Mouse (Mus musculus): ENCODE data around the gene Cntnap5b.
"Not testable (repeated sequence)": the region's sequence is repeated elsewhere in the genome, so short reads cannot be mapped to it uniquely, and the experiment has no call there.

Cntnap5b gene

DNA sequence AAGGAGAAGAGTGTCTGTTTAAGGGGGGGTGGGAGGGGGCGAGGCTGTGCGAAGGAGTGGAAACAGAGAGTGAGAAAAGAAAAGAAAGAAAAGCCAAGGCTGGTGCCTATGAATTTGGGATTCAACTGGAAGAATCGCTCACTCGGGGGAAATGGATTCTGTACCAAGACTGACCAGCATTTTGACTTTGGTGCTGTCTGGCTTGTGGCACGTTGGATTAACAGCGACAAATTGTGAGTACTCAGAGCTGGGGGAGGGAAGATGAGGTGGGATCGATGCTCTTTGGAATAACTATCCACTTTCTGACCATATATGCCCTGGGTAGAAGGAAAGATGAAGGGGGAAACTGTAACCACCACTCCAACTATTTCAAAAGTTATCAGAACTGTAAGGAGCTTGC, at the start of gene Cntnap5b:
Cntnap5b (plus strand) TSS at position 152 of the 400 bp plus-strand sequence.
- DNase-seq = no peak

DNA sequence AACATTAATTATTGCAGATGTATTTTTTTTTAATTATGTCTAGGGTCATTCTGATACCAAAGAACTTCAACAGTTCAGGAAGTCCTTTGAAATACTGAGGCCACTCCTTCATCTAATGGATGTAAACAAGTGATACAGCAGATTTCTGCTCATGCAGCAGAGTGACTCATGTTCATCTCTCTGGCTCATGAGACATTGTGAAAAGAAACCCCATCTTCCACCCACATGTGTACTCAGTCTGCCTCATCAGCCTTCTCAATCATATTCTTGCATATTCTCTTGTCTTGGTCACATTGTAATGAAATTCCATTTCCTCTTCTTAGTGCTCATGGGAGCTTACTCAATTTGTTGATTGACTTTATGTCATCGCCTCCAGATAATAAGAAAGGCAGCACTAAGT, 12.6 kb upstream of the Cntnap5b start:
- DNase-seq = no peak

GRCm38 (mm10) chr1:99772183-99772582, 382 bp upstream of the Cntnap5b start:
- peak; percentile 4 for DNase-seq

- DNase-seq = no peak
These were observed 1.6 kb downstream of the Cntnap5b start for GRCm38 (mm10) chr1:99774144-99774543.

- DNase-seq = no peak
These were observed 41.0 kb downstream of the Cntnap5b start for GRCm38 (mm10) chr1:99813334-99814110.

DNA sequence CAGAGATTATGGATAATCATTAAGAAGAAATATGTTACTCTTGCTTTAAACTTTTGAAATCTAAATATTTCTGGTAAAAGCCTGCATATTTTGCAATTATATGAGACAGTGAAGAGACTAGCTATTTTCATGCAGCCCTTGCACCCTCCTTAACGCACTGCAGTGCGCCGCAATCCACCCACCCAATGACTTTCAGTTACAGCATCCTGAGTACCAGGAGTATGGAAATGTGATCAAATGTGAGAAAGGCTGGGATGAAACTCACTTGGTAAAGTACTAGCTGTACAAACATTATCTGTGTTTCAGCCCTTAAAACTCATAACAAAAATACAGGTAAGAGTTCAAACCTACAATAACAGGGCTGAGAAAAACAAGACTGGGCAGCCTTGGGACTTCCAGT, 99.8 kb downstream of the Cntnap5b start:
- DNase-seq = no peak

- DNase-seq = no peak
These were observed 135.2 kb downstream of the Cntnap5b start for GRCm38 (mm10) chr1:99907774-99908173.

GRCm38 (mm10) chr1:99943515-99943914, 170.9 kb downstream of the Cntnap5b start:
- no peak for DNase-seq

GRCm38 (mm10) chr1:99959428-99959987, 186.9 kb downstream of the Cntnap5b start:
- no peak for DNase-seq

DNA sequence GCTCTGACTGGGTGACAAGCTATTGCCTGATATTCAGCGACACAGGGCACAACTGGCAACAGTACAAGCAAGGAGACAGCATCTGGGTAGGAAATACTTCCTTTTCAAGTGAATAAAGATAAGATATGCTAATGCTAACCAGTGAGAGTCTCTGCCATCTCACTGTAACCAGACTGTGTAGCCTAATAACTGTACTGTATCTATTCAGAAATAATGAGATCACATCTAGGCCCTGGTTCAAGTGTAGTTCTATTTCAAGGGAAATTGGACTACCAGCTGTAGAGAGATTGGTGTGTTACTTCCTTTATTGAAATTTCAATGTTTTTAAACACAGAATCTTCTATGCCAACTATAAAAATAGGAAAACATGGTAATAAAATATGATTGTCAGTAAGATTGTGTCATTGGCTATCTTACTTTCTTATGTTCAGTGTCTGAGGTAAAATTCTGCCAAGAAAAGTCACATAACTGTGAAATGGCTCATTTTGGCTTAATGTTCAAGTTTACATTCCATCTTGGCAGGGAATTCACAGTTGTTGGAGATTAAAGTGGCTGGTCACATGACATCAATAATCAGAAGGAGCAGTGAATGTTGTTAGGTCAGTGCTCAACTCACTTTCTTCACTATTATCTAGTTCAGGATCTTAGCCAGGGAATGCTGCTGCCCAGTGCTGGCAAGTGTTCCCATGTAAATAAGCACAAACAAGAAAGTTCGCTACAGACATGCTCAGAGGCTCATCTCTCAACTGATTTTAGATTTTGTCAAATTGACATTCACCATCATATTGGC, 194.9 kb downstream of the Cntnap5b start:
- DNase-seq = no peak

GRCm38 (mm10) chr1:99970184-99971086, 197.9 kb downstream of the Cntnap5b start:
- no peak for DNase-seq

DNA sequence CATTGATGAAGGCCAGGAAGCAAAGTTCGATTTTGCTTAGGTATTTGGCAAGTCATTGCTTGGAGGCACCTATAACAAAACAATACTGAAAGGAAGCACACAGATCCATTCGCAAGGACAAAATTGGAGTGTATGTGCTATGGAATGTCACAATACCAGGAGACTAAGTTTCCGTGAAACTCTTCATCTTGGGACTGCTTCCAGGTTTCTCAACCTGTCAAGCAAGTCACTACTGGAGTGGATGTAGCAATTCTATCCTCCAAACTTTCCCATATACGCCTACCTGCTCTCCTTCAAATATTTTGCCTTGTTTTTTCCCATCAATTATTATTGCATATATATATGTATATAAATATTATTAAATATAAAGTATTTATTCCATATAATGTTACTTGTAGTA, 228.7 kb downstream of the Cntnap5b start:
- not testable (repeated sequence) for DNase-seq

- no peak for DNase-seq
These were observed 233.6 kb downstream of the Cntnap5b start for GRCm38 (mm10) chr1:100006021-100006745.

GRCm38 (mm10) chr1:100041808-100042207, 269.2 kb downstream of the Cntnap5b start:
- DNase-seq = no peak

- DNase-seq = peak; percentile 0
These were observed 307.2 kb downstream of the Cntnap5b start for GRCm38 (mm10) chr1:100079812-100080211.

DNA sequence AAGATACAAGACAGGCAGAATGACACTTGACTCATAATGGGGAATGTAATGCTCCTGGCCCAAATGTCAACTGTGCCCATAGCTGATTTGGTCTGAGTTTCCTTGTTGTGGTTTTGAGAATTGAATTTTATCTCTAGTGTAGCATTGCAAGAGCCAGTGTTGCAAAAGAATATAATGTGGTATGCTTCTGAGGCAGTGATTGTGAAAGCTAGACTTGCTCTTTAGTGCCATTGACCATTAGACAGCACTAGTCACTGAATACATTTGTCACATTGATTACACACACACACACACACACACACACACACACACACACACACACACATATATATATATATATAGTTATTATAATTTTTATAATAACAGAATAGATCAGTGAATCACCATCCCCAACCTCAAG, 328.0 kb downstream of the Cntnap5b start:
- DNase-seq = no peak

DNA sequence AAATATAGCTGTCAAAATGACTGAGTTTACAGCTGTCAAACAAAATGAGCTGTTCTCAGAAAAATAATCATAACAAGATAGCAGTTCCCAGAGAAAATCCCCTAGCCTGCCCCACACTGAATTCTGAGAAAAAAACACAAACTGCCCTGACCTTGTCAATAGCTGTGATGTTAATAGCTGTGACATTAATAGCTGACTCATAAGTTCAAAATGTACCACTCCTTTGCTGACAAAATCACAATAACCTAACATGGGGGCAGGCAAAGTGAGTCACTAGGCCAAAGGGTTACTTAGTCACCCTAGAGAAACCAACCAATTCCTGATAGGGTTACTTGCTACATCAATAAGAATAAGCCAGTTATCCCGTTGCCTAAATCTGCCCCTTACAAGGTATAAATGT, 328.5 kb downstream of the Cntnap5b start:
- no peak for DNase-seq

DNA sequence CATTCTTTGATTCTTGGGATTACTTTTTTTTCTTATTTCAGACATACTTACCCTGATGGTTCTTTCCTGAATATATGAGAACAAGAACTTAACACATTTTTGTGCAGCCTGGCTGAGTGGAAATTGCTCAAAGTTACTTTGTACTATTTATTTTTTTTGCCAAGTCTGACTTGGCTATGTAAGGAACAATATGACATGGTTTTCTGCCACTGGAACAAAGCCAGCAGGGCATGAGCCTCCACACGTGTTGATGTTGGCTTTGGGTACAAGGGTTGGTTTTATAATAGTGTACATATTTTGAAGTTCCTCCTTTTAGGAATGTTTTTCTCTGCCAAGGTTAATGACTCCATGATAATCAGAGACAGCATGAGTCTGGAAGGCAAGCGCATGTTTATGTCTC, 331.8 kb downstream of the Cntnap5b start:
- DNase-seq = no peak

DNA sequence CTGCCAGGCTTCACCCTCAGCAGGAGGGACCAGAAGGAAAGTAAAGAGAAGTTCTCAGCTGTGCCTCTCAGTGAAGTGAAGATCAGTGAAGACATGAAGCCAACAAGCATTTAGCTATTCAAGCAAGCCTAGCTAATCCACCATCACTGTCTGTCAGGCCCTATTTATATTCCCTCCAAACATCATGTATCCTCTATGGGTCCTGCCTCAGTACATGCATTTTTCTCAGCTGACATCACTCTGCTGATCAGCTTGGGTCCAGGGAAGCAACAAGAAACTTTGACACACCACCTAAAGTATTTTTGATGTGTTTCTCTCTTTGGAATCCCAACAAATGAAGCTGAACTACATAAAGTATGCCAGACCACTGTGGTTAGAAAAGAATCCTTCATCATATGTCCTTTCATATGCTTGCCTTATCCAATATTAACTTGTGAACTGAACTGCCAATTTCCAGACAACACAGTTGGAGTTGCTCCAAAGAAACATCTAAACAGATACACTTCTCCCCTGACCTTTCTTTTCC, 349.9 kb downstream of the Cntnap5b start:
- DNase-seq = no peak

DNA sequence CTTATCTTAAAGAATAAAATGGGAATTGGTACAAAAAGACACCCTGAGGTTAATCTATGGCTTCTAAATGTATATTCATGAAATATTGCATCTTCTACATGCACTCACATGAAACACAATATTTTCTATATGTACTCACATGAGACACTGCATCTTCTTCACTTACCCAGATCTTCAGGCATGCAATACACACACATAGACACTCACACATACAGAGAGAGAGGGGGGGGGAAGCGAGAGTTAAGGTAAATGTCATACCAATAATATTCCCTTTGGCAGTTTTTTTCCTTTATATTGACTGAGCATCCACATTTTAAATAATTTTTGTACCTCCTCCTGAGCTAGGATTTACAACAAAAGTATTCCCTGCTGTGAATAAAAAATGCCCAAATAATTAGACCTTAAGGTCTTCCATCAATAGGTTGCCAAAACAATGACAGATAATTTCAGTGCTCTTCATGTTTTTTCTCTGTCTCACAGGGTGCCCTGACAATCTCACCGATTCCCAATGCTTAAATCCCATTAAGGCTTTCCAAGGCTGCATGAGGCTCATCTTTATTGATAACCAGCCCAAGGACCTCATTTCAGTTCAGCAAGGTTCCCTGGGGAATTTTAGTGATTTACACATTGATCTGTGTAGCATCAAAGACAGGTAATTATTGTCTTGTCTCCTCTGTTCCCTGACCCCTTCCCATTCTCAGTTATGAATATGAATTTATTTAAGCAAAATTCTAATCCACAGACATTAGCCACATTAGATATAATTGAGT, 391.2 kb downstream of the Cntnap5b start:
- DNase-seq = no peak

DNA sequence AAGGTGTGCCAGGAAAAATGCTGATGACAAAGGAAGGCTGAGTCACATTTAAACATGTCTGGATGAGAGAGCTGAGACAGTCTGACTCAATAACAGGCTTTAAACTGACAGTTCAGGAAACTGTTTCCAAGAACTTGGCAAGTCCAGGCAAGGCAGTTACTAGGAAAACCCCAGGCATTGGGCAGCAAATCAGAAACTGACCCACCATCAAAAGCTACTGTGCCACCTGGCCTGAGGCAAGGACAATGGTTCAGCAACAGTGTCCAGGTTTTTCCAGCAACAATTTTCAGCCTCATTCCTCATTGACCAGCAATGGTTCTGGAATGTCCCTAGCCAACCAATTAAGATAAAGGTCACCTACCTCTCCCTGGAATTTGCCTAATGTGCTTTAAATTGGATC, 399.0 kb downstream of the Cntnap5b start:
- DNase-seq = no peak

All from lung, postnatal 36 days (tissue).